Mouse (Mus musculus) frontal cortex, postnatal 10 days (tissue): ENCODE results near the gene Otud5.
"Not testable (repeated sequence)": the region's sequence is repeated elsewhere in the genome, so short reads cannot be mapped to it uniquely, and the experiment has no call there.

Experiments
- DNase-seq, 2 experiments: peaks; one replicate each; pipeline ENCODE4 v3.0.0; 2022; ENCODE audit warnings: low spot score in 2 of 2, mixed read lengths in 1 of 2

Otud5 gene

DNA sequence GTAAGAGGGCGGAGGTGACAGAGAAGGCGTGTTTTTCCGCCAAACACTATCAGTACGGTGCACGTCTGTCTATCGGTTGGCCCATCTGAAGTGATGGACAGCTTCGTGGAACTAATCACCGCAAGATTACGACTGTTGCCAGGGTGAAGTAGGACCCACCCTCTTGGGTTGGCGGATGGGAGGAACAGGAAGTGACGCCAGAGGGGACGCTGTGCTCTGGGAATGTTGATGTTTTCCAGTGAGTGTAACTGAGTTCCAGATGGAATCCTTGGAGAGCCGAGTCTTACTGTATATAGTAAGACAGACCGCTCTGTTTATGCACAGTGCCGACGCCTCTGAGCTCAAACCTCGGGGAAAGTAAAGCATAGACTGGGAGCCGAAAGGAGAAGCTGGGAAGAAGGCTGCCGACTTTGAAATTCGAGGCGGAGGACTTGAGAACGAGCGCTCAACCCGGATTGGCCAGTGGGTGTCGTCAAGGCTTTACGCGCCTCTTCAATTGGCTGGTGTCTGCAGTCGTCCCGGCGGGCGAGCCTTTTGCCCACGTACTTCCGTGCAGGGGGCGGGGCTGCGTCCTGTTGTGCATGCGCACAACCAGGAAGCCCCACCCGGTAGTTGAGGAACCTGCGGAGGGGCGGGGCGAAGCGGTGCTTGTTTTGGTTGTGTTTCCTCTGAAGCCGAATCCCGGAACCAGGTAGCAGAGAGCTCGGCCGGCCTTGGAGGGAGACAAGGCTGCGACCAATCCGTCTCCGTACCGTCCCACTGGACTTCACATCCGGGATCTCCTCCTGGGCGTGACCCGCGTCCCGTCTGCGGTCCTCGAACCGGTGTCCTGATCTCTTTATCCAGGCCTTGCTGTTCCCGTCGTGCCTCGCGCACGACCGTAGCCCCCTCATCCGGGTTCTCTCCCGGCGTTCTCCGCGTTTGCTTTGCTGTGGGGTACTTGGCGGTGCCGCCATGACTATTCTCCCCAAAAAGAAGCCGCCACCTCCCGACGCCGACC, at the start of gene Otud5:
TSS of gene Otud5 (plus strand) at position 202 of the 1,000 bp plus-strand sequence.
- DNase-seq, result peak; percentile 93 to 95

DNA sequence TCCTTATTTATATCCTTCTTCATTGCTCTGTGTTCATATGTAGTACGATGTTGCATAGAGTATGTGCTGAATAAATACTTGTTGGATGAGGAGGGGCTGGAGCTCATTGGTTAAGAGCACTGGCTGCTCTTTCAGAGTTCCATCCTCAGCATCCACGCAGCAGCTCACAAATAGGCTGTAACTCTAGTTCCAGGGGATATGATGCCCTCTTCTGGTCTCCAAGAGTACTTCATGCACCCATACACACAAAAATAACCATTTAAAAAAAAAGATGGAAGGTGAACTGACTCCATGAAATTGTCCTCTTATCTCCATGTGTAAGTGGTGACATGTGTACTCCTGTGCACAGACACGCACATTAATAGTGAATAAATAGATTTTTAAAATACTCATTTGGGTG, 47.8 kb upstream of the Otud5 start:
- no peak for DNase-seq

GRCm38 (mm10) chrX:7795016-7795415, 46.1 kb upstream of the Otud5 start:
- DNase-seq, result no peak

GRCm38 (mm10) chrX:7797327-7797726, 43.8 kb upstream of the Otud5 start:
- no peak for DNase-seq

DNA sequence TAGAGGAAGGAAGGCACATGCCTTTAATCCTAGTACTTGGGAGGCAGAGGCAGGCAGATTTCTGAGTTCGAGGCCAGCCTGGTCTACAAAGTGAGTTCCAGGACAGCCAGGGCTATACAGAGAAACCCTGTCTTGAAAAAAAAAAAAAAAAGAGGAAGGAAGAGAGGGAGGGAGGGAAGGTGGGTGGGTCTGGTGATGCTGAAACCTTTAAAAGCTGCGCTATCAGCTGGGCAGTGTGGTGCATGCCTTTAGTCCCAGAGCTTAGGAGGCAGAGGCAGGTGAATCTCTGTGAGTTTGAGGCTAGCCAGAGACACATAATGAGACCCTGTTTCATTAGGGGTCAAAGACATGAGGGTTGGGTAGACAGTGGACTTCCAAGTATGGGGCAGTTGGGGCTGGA, 39.0 kb upstream of the Otud5 start:
- DNase-seq, result not testable (repeated sequence)

- not testable (repeated sequence) for DNase-seq
These were observed 26.1 kb upstream of the Otud5 start for GRCm38 (mm10) chrX:7815016-7815415.

- peak; percentile 59 to 70 for DNase-seq
These were observed 19.0 kb upstream of the Otud5 start, which contains the start of gene Kcnd1 for GRCm38 (mm10) chrX:7821865-7822779. Gene Kcnd1, plus strand, starts transcription at chrX:7822289.

- no peak for DNase-seq
These were observed 4.0 kb upstream of the Otud5 start for GRCm38 (mm10) chrX:7837146-7837545.

- no peak for DNase-seq
These were observed 362 bp upstream of the Otud5 start for GRCm38 (mm10) chrX:7840842-7841162.

GRCm38 (mm10) chrX:7842318-7842717, 1.2 kb downstream of the Otud5 start:
- peak; percentile 15 to 26 for DNase-seq

DNA sequence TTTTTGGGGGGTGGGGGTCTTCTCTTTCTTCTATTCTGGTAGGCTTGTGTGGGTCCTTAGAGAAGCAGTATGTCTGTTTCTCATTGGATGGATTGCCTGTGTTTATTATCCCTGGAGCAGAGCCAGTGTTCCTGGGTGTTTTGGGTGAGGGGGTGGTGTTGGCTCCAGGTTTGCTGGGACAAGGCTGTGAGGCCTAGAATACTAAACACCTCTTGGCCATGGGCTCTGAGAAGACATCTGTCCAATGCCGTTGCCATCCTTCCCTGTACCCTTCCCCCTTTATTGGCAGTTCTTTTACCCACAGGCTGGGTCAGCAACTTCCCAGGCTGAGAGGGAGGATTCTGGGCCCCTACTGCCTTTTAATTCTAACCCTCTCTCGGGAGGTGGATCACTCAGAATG, 6.7 kb downstream of the Otud5 start:
- DNase-seq, result peak in 1 of 2 experiments; percentile 12

- peak in 1 of 2 experiments; percentile 19 for DNase-seq
These were observed 13.4 kb downstream of the Otud5 start for GRCm38 (mm10) chrX:7854578-7854977.

- DNase-seq, result no peak
These were observed 18.1 kb downstream of the Otud5 start for GRCm38 (mm10) chrX:7859191-7859753.

DNA sequence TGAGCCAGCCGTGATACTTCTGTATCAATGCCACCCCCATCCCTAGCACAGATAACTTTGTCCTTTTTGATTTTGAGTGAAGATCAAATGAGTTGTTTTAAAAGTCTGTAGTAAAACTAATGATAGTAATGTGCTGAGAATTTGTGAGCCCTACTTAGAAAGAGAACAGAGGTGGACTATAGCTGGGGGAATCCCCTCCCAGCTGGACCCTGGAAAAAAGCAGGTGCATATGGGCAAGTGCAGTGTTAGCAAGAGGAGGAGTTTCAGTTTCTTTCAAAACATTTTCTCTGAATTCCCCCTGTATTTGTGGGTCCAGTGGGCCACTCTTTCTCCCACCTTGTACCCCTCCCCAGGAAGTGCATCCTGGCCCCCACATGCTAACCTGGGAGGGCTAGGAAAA, 22.0 kb downstream of the Otud5 start:
- DNase-seq, result no peak

DNA sequence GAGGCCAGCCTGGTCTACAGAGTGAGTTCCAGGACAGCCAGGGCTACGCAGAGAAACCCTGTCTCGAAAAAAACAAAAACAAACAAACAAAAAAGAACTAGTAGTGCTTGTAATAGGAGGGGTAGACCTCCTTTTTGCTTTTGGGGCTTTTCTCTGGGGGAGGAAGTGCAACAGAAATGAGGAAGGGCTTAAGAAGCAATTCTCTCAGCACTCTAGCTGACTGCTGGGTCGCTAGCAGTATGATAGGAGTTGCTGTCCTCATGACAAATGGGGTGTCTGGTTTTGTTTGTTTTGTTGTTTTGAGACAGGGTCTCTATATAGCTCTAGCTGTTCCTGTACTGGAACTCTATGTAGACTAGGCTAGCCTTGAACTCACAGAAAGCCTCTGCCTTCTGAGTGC, 23.4 kb downstream of the Otud5 start:
- DNase-seq, result no peak

DNA sequence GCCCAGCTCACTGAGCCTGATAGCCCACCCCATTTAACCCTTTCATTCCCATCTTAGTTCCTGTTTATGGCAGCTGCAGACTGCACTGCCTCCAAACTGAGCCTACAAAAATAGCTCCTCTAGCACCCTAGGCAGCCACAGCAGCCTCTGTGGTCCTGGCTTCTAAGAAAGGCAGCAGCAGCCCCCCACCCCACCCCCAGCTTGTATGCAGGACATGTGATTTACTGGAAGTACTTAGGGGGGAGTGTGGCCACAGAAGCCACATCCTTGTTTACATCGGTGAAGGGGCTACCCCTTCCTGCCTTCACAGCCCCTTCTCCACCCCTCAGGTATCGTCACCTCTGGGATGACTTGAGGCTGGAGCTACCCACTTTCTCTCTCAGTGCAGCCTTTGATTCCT, 24.2 kb downstream of the Otud5 start:
- no peak for DNase-seq

DNA sequence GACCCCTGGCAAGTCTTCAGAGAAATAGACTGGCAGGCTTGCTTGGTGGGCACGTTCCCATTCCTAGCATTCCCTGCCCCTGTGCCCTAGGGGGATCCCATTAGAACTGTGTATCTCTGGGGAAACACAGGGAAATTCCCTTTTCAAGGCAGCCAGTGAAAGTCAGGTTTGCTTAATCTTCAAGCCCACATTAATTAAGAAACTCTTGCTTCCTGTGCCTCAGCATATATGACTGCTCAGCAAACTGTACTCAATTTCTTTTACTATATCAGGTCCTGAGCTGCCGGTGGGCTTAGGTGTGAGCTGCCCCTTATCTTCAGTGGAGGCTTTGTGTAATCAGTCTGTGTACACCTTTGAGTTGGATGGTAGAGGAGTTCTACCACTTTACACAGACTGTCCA, 24.6 kb downstream of the Otud5 start:
- no peak for DNase-seq

DNA sequence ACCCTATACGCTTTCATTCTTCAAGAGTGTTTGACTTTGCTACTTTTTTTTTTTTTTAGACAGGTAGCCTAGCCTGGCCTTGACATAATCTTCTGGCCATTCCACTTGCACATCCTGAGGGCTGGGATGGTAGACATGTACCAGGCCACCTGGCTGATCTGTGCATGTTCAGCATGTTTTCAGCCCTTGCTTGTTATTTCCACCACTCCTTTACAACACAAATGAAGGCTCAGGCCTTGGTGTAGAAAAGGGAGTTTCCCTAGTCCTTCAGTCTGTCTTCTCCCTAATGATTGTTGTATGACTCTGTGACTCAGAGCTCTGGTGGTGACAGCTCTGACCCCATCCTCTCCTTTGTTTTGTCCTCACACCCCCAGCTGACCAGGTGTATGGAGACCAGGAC, 26.0 kb downstream of the Otud5 start:
- no peak for DNase-seq

- DNase-seq, result no peak
These were observed 27.3 kb downstream of the Otud5 start for GRCm38 (mm10) chrX:7868506-7868905.

DNA sequence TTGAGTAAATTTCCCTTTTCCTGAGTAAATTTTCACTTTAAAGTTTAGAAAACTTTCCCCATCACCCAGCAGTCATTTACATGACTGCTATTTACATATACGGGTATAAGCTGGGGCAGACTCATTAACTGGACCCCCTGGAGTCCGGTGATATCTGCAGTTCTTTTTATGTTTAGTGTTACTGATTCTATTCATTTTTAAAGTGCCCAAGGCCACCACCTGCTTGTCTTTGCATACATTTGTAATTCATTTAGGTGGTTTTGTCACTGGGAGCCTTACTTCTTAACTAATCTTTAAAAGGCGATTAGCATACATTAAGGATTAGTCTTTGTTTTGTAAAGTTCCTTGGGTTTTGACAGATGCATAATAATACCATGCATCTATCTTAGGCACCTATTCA, 28.7 kb downstream of the Otud5 start:
- no peak for DNase-seq

DNA sequence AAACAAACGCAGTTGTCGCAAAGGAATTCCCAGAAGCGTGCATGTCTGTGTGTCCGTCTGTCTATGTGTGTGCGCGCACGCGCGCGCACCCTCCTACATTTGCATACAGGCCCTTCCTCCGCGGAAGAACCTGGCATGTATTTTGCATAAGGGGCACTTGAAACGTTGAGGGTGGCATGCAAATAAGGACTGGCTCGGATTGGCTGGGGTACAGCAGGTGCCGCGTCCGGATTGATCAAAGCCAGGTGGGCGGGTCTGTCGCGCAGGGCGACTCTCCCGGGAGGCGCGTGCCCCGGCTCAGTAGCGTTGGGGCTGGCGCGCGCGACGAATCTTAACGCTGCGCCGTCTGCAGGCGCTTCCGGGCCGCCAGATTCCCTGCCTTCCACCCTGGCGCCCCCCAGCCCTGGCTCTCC, 36.8 kb downstream of the Otud5 start, which contains the start of gene Pim2:
TSS of gene Pim2 (plus strand) at position 256 of the 413 bp plus-strand sequence.
- peak; percentile 78 to 82 for DNase-seq

GRCm38 (mm10) chrX:7878495-7878894, 37.3 kb downstream of the Otud5 start:
- DNase-seq, result no peak
